In genomic region chr1:138715162-138715561, GRCm38 (mm10) we compare ENCODE assay signal across 19 mouse cellular contexts.
DNase-seq lines count a peak whose midpoint lies in the region; ATAC-seq and TF ChIP-seq lines count a peak whose summit lies in the region.
"Had no signal": no experiment of that assay in that cellular context is flagged by ENCODE, and none has a peak within 500 bp of the region (broad histone marks: within the 10 kb centered on the region; RNA-seq: fewer than 3 reads in every experiment).

No protein-coding gene starts in this region.

- H3K27me3 ChIP-seq in intestine, postnatal 0 days (replicated peaks; ENCODE audit: control insufficient read depth, insufficient read depth, low read length): no peaks in the 10 kb centered on the region
- no peaks in the 10 kb centered on the region for H3K27me3 ChIP-seq in intestine, embryonic 15.5 days (replicated peaks)
- no peaks in the 10 kb centered on the region for H3K27me3 ChIP-seq in forebrain, embryonic 12.5 days
- H3K27me3 ChIP-seq: embryonic facial prominence, embryonic 12.5 days; neural tube, embryonic 13.5 days had no signal

- no peaks in the 10 kb centered on the region for H3K36me3 ChIP-seq in intestine, postnatal 0 days (ENCODE audit: control insufficient read depth, insufficient read depth)
- no peaks in the 10 kb centered on the region for H3K36me3 ChIP-seq in intestine, embryonic 15.5 days
- no peaks in the 10 kb centered on the region for H3K36me3 ChIP-seq in forebrain, embryonic 12.5 days (replicated peaks)
- H3K36me3 ChIP-seq: embryonic facial prominence, embryonic 12.5 days; forebrain, embryonic 10.5 days; neural tube, embryonic 13.5 days had no signal

- no peak for ATAC-seq in intestine, postnatal 0 days
- no peak for ATAC-seq in intestine, embryonic 15.5 days
- no peak for ATAC-seq in forebrain, embryonic 12.5 days (ENCODE audit: low FRiP score)
- ATAC-seq: hindbrain, postnatal 0 days; midbrain, embryonic 16.5 days had no signal

- no peaks in the 10 kb centered on the region for H3K9me3 ChIP-seq in intestine, postnatal 0 days (ENCODE audit: control insufficient read depth)
- H3K9me3 ChIP-seq in intestine, embryonic 15.5 days: no peaks in the 10 kb centered on the region
- H3K9me3 ChIP-seq in forebrain, embryonic 12.5 days: no peaks in the 10 kb centered on the region
- H3K9me3 ChIP-seq: embryonic facial prominence, embryonic 12.5 days; forebrain, embryonic 10.5 days; neural tube, embryonic 13.5 days had no signal

- no peak overlapping the region for H3K4me3 ChIP-seq in intestine, postnatal 0 days (ENCODE audit: low read depth, low read length)
- no peak overlapping the region for H3K4me3 ChIP-seq in intestine, embryonic 15.5 days (replicated peaks)
- no peak overlapping the region for H3K4me3 ChIP-seq in forebrain, embryonic 12.5 days (replicated peaks)
- H3K4me3 ChIP-seq: embryonic facial prominence, embryonic 12.5 days; forebrain, embryonic 10.5 days; neural tube, embryonic 13.5 days had no signal

- H3K4me2 ChIP-seq in intestine, postnatal 0 days (replicated peaks; ENCODE audit: low read depth): no peak overlapping the region
- H3K4me2 ChIP-seq in intestine, embryonic 15.5 days (replicated peaks): no peak overlapping the region
- no peak overlapping the region for H3K4me2 ChIP-seq in forebrain, embryonic 12.5 days
- H3K4me2 ChIP-seq: embryonic facial prominence, embryonic 12.5 days; neural tube, embryonic 13.5 days had no signal

- peak; percentile 29 for TF ChIP-seq CTCF in intestine, postnatal 0 days (IDR thresholded peaks at IDR 0.05; ENCODE audit: low read depth)

- no peaks in the 10 kb centered on the region for H3K4me1 ChIP-seq in intestine, postnatal 0 days (replicated peaks; ENCODE audit: control insufficient read depth, insufficient read depth, low read length)
- H3K4me1 ChIP-seq in intestine, embryonic 15.5 days (replicated peaks): no peaks in the 10 kb centered on the region
- H3K4me1 ChIP-seq in forebrain, embryonic 12.5 days: no peaks in the 10 kb centered on the region
- H3K4me1 ChIP-seq: embryonic facial prominence, embryonic 12.5 days; forebrain, embryonic 10.5 days; neural tube, embryonic 13.5 days had no signal

- peak; percentile 31 for DNase-seq in thymus, postnatal 0 days (ENCODE audit: low spot score)
- no peak for DNase-seq in thymus, postnatal 25 days
- peak; percentile 63 for DNase-seq in induced T-regulatory cell, adult 2 months (ENCODE audit: low read depth)
- DNase-seq in embryo, embryonic 11 days: no peak
- DNase-seq in spleen, postnatal 10 days (ENCODE audit: low spot score in 2 of 2): no peak
- DNase-seq: adrenal gland, postnatal 25 days; cerebellum, postnatal 36 days; heart, postnatal 14 days; layer of hippocampus, adult 9-11 months; retina, postnatal 1 day had no signal

- H3K27ac ChIP-seq in intestine, postnatal 0 days (ENCODE audit: low read depth, low read length): no peak overlapping the region
- H3K27ac ChIP-seq in intestine, embryonic 15.5 days: no peak overlapping the region
- H3K27ac ChIP-seq in forebrain, embryonic 12.5 days: no peak overlapping the region
- H3K27ac ChIP-seq: embryonic facial prominence, embryonic 12.5 days; forebrain, embryonic 10.5 days; hindbrain, postnatal 0 days; macrophage; neural tube, embryonic 13.5 days had no signal

- 68% methylated on average over 3 of the region's 3 CpGs for WGBS in intestine, postnatal 0 days
- 69% methylated on average over 3 of the region's 3 CpGs for WGBS in intestine, embryonic 15.5 days
- 77% methylated on average over 3 of the region's 3 CpGs for WGBS in forebrain, embryonic 12.5 days

- no peak overlapping the region for H3K9ac ChIP-seq in intestine, postnatal 0 days (ENCODE audit: low read depth, low read length)
- H3K9ac ChIP-seq in intestine, embryonic 15.5 days: no peak overlapping the region
- H3K9ac ChIP-seq in forebrain, embryonic 12.5 days: no peak overlapping the region
- H3K9ac ChIP-seq: embryonic facial prominence, embryonic 12.5 days; neural tube, embryonic 13.5 days had no signal

Comparison
In these comparisons a context has a peak if more than half of its experiments do, and no peak if none do; other contexts are left out.
1. DNase-seq: peak in thymus, postnatal 0 days (single experiment) and induced T-regulatory cell, adult 2 months (single experiment); none in thymus, postnatal 25 days (single experiment), embryo, embryonic 11 days (single experiment) and spleen, postnatal 10 days (0 of 2).